Mouse (Mus musculus) intestine, embryonic 16.5 days (tissue): ENCODE data around the gene Acads. TPM values are rescaled to one million over a fixed set of nuclear protein-coding genes. Genes with fewer than 3 reads are reported as not detected.

Experiments
- ATAC-seq: fragments of 200-750 bp; cut with Nextera tagmentation; 2 replicates; pipeline ENCODE4 v1.8.0; 2017; ENCODE audit warnings: moderate TSS enrichment, moderate library complexity
- H3K27ac ChIP-seq: fragments of 300-500 bp; sonication (generic); 2 replicates; pipeline ENCODE4 v1.5.1; 2014; ENCODE audit warnings: mild to moderate bottlenecking, low read length
- H3K27me3 ChIP-seq: fragments of 300-500 bp; sonication (generic); replicated peaks from 2 replicates; pipeline ENCODE4 v1.6.1; 2014; ENCODE audit warnings: low read length, control low read depth, mixed read lengths; ENCODE audit not compliant: control insufficient read depth, insufficient read depth
- H3K36me3 ChIP-seq: fragments of 300-500 bp; sonication (generic); 2 replicates; pipeline ENCODE4 v1.6.1; 2014; ENCODE audit warnings: low read length, control low read depth; ENCODE audit not compliant: control insufficient read depth, insufficient read depth
- H3K4me1 ChIP-seq: fragments of 300-500 bp; sonication (generic); 2 replicates; pipeline ENCODE4 v1.6.1; 2014; ENCODE audit warnings: low read length, control low read depth, mixed read lengths; ENCODE audit not compliant: control insufficient read depth, insufficient read depth
- H3K4me2 ChIP-seq: fragments of 300-500 bp; sonication (generic); 2 replicates; pipeline ENCODE4 v1.6.1; 2014; ENCODE audit warnings: low read depth, low read length, control low read depth
- H3K4me3 ChIP-seq: fragments of 300-500 bp; sonication (generic); 2 replicates; pipeline ENCODE4 v1.5.1; 2014; ENCODE audit warnings: mild to moderate bottlenecking, low read length
- H3K9ac ChIP-seq: fragments of 300-500 bp; sonication (generic); 2 replicates; pipeline ENCODE4 v1.6.1; 2014; ENCODE audit warnings: low read depth, low read length
- H3K9me3 ChIP-seq: fragments of 300-500 bp; sonication (generic); 2 replicates; pipeline ENCODE4 v1.6.1; 2016; ENCODE audit warnings: low read length, control low read depth; ENCODE audit not compliant: control insufficient read depth
- WGBS: fragments of 180-500 bp; shearing (Covaris S2); extraction: QIAGEN DNeasy Blood & Tissue Kit; methylation state at CpG from one replicate; pipeline ENCODE4 v1.1.7; 2014; 5-methylcytosine and 5-hydroxymethylcytosine counted together
- polyA plus RNA-seq: library from polyadenylated mRNA; unstranded; fragments of >200 nt; fragmentation: Nextera tagmentation; extraction: Ambion mirVana; gene quantifications from 2 replicates; pipeline ENCODE4 v1.2.1, GENCODE M21; 2015

Gene Acads
- polyA plus RNA-seq, 1 experiment from 2014 or later = 150 TPM

DNA sequence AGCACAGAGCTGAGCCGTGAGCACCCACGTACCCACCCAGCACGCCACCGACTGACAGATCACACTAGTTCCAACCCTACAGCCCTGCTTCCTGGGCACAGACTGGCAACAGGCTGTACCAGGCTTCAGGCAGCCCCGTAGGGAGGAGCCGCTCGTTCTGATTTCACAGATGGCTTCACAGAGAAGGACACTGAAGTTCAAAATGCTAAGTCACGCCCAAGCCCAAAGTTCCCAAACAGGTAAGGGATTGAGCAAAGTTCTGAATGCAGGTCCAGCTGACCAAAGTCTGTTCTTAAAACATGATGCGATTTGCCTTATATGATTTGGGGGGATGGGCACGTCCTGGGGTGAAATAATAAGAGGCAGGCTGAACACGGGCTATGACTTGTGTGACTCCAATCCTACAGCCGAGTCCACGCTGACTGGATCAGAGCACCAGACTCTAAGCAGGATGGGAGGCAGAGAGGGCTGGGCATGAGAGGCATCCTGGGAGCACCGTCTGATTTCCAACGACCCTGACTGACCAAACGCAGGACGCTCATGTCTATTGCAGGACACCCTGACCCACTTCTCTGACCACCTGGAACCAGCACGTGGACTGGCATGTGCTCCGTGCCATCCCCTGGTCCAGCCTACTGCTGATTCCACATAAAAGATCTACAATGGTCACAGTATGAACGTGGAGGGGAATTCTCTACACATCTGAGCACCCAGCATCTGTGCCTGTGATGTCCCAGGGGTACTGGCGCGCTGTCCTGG lies 8.5 kb upstream of the Acads start:
- H3K4me1 ChIP-seq = peaks cover 10% of the 10 kb centered on the region; the same call in 1 of the 2 replicates
- 94% methylated on average over 22 of the region's 22 CpGs for WGBS
- H3K4me3 ChIP-seq = no peak overlapping the region
- no peaks in the 10 kb centered on the region for H3K9me3 ChIP-seq
- peaks cover 9% of the 10 kb centered on the region for H3K36me3 ChIP-seq
- no peak overlapping the region for H3K4me2 ChIP-seq
- no peaks in the 10 kb centered on the region for H3K27me3 ChIP-seq
- H3K27ac ChIP-seq = no peak overlapping the region
- H3K9ac ChIP-seq = no peak overlapping the region
- no peak for ATAC-seq

DNA sequence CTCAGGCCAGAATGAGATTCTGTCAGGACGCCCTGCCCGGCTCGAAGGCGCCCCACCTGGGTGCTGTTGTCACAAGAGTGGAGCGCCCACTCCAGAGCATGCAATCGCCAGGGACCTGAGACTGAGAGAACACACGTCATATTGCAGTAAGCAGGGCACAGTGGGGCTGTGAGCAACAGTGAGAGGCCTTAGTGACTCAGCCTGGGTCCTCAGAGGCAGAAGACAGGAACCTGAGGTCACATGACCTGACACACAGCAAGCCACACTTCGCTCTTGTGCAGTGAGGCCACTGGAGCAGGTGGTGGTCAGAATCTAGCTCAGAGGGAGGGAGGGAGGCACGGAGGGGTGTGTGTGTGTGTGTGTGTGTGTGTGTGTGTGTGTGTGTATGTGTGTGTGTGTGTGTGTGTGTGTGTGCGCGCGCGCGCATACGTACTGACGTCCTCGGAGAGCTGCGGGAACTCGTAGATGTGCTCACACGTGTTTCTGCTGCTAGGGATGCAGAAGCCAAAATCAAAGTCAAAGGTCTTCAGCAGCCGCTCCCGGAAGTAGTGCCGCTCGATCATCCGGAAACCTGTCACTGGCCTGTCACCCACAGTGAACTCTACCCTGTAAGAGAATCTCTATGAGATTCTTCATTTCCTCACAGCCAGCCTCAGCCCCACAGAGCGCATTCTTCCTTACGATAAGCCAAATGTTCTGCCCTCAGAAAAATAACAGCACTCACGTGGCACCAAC lies 7.6 kb upstream of the Acads start:
- Histone ChIP-seq H3K4me3 (no peak overlapping the region), H3K36me3 (peaks cover 9% of the 10 kb centered on the region), H3K27me3 (no peaks in the 10 kb centered on the region), H3K9me3 (no peaks in the 10 kb centered on the region), H3K27ac (no peak overlapping the region), H3K4me1 (peaks cover 10% of the 10 kb centered on the region; the same call in 1 of the 2 replicates), H3K9ac (no peak overlapping the region), H3K4me2 (no peak overlapping the region)
- WGBS = 88% methylated on average over 28 of the region's 28 CpGs
- no peak for ATAC-seq

DNA sequence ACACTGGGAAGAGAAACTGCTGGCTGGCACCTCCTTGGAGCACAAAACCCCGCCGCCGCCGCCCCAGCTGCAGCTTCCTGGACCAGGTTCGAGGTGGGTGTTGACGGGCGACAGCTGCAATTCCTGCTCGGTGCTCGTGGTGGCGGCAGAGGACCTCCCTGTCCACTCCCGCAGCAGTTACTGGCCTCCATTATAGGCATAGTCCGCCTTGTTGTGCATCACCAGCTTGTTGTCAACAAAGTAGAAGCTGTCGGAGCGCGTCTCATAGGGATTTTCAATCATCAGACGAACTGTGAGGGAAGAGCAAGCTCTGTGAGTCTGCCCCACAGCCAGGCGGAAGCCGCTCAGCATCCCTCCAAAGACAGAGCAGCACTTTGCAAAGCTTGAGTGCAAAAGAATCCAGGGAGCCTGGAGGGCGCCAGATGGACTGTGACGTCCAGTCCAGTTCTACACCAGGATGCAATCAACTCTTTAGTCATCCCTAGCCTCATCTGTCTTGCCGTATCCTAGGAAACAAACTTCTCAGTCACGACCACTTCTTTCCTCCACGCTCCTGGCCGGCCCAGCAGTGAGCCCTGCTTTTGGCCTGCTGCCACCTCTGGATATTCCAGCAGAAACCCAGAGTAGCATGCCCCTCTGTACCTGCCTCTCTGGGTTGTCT lies 6.2 kb upstream of the Acads start:
- peaks cover 9% of the 10 kb centered on the region for H3K36me3 ChIP-seq
- H3K4me3 ChIP-seq = no peak overlapping the region
- H3K9ac ChIP-seq = peak overlapping the region; percentile 40; the same call in 1 of the 2 replicates
- peak; percentile 78 for ATAC-seq
- no peaks in the 10 kb centered on the region for H3K27me3 ChIP-seq
- H3K27ac ChIP-seq = peak overlapping the region; percentile 13; the same call in 1 of the 2 replicates
- peaks cover 10% of the 10 kb centered on the region; the same call in 1 of the 2 replicates for H3K4me1 ChIP-seq
- no peak overlapping the region for H3K4me2 ChIP-seq
- H3K9me3 ChIP-seq = no peaks in the 10 kb centered on the region
- 23% methylated on average over 24 of the region's 24 CpGs for WGBS

DNA sequence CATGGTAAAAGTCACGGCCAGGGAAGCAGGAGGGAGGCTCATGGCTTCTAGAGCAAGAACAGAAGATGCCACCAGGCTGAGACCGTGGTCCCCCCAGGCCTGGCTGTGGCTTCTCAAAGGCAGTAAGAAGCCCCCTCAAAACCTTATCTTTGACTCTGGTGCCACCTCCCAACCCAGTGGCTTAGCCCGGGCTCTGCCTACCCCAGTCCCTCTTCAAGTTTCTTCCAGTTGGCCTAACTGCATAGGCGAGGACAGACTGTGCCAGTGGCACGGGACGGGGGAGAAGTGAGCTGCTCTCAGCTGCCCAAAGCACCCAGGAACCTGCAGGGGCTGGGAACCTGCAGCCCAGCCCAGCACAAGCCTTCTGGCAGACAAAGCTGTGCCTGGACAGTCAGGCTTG lies 5.5 kb upstream of the Acads start:
- H3K36me3 ChIP-seq = peaks cover 9% of the 10 kb centered on the region
- H3K27me3 ChIP-seq = no peaks in the 10 kb centered on the region
- H3K4me1 ChIP-seq = peaks cover 10% of the 10 kb centered on the region; the same call in 1 of the 2 replicates
- ATAC-seq = peak; percentile 7; the same call in 1 of the 2 replicates
- H3K4me3 ChIP-seq = no peak overlapping the region
- H3K9me3 ChIP-seq = no peaks in the 10 kb centered on the region
- H3K4me2 ChIP-seq = no peak overlapping the region
- H3K27ac ChIP-seq = no peak overlapping the region
- 94% methylated on average over 6 of the region's 6 CpGs for WGBS
- no peak overlapping the region for H3K9ac ChIP-seq

DNA sequence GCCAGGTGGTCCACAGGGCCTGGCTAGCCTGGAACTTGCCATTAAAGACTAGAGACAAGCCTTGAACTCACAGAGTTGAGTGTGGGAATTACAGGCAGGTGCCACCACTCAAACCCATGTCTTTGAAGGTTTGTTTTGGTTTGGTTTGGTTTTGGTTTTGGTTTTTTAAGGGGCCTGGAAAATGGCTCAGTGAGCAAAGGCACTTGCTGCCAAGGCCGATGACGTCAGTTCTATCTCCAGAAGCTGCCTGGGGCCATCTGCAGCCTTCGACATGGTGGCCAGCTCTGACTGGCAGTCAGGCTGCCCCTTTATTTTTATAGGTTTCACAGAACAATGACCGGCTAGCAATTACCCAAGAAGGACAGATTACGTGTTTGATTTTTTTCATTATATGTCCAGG lies 1.8 kb upstream of the Acads start:
- H3K27me3 ChIP-seq = no peaks in the 10 kb centered on the region
- WGBS = 85% methylated on average over 5 of the region's 5 CpGs
- H3K4me2 ChIP-seq = no peak overlapping the region
- H3K4me1 ChIP-seq = peaks cover 18% of the 10 kb centered on the region
- H3K9ac ChIP-seq = no peak overlapping the region
- peaks cover 11% of the 10 kb centered on the region; the same call in 1 of the 2 replicates for H3K36me3 ChIP-seq
- H3K9me3 ChIP-seq = no peaks in the 10 kb centered on the region
- H3K4me3 ChIP-seq = no peak overlapping the region
- no peak for ATAC-seq
- no peak overlapping the region for H3K27ac ChIP-seq

DNA sequence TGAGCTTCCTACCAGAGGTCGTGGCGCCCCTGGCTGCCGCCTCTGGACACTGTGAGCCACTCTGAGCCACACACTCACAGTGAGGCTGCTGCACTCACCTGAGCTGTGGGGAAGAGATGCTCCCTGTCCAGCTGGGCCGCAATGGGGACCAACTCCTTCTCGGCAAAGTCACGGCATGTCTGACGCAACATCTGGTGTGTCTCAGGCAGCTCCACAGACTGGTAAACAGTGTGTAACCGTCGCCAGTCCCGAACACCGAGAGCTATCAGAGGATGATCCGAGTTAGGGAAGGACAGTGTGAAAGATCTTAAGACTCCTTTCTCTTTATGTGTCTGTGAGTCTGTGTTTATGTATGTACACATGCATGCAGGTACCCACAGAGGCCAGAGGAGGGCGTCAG lies 1.7 kb downstream of the Acads start:
- Histone ChIP-seq H3K9ac (no peak overlapping the region), H3K4me3 (no peak overlapping the region), H3K27ac (no peak overlapping the region), H3K9me3 (no peaks in the 10 kb centered on the region), H3K4me2 (no peak overlapping the region), H3K4me1 (peaks cover 9% of the 10 kb centered on the region; the same call in 1 of the 2 replicates), H3K36me3 (peaks cover 12% of the 10 kb centered on the region), H3K27me3 (no peaks in the 10 kb centered on the region)
- no peak for ATAC-seq
- 82% methylated on average over 13 of the region's 13 CpGs for WGBS

DNA sequence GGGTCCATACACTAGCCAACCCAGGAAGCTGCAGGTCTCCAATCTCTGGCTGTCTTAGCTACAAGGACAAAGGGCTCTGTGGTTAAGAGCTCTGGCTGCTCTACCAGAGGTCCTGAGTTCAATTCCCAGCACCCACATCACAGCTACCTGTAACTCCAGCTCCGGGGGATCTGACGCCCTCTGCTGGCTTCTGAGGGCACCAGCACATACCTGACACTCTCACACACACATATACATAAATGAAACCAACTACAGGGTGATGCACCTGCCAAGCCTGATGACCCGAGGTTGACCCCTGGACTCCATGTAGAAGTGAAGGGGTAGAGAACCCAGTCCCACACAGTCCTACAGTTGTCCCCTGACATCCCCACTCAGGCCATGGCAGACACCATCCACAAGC lies 2.7 kb downstream of the Acads start:
- H3K4me2 ChIP-seq = no peak overlapping the region
- no peak for ATAC-seq

DNA sequence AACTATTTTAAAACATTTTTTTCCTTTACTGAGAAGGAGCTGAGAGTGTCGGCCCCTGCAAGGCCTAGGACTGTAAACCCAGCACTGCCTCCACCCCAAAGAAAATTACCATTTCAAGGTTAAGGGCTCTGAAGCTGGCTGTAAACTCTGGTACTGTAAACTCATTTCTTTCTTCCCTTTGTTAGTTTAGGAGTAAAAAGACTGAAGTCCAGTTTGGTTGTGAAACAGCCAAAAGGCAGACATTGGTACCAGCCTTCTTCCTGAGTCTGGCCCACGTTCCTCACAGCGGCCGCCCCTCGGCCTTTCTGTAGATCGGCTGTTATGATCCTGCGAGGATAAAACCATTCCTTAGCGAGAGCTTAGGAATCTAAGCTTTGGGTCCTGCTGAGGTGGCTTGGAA lies 4.6 kb downstream of the Acads start:
- peaks cover 21% of the 10 kb centered on the region for H3K36me3 ChIP-seq
- H3K4me2 ChIP-seq = no peak overlapping the region
- H3K27ac ChIP-seq = peak overlapping the region; percentile 67
- H3K9ac ChIP-seq = no peak overlapping the region
- H3K4me3 ChIP-seq = no peak overlapping the region
- ATAC-seq = peak; percentile 51
- H3K27me3 ChIP-seq = no peaks in the 10 kb centered on the region
- H3K9me3 ChIP-seq = no peaks in the 10 kb centered on the region
- H3K4me1 ChIP-seq = peaks cover 7% of the 10 kb centered on the region; the same call in 1 of the 2 replicates
- 68% methylated on average over 8 of the region's 8 CpGs for WGBS

More for the DNA sequence above, 2.7 kb downstream of the Acads start:
- H3K4me1 ChIP-seq = peaks cover 9% of the 10 kb centered on the region; the same call in 1 of the 2 replicates
- 88% methylated on average over 3 of the region's 3 CpGs for WGBS
- H3K4me3 ChIP-seq = no peak overlapping the region
- H3K27ac ChIP-seq = no peak overlapping the region
- peaks cover 17% of the 10 kb centered on the region for H3K36me3 ChIP-seq
- no peak overlapping the region for H3K9ac ChIP-seq
- H3K27me3 ChIP-seq = no peaks in the 10 kb centered on the region
- H3K9me3 ChIP-seq = no peaks in the 10 kb centered on the region

DNA sequence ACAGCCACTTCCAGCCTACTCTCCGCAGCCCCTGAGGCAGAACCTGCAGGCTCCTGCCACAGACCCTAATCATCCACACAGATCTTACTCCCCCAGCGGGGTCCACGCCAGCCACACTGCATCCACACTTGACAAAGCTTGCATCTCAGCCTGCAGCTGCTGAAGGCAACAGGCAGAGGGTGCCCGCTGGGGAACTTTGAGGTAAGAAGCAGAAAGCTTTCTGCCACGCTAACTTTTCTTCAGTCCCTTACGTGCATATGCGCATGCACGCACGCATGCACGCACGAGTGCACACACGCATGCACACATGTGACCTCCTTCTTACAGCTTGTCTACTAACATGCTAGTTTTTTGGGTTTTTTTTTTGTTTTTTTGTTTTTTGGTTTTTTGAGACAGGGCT lies 5.9 kb downstream of the Acads start:
- 96% methylated on average over 12 of the region's 12 CpGs for WGBS
- no peak overlapping the region for H3K4me2 ChIP-seq
- H3K27me3 ChIP-seq = no peaks in the 10 kb centered on the region
- no peak overlapping the region for H3K9ac ChIP-seq
- H3K9me3 ChIP-seq = no peaks in the 10 kb centered on the region
- H3K27ac ChIP-seq = no peak overlapping the region
- peaks cover 6% of the 10 kb centered on the region; the same call in 1 of the 2 replicates for H3K4me1 ChIP-seq
- no peak overlapping the region for H3K4me3 ChIP-seq
- H3K36me3 ChIP-seq = peaks cover 21% of the 10 kb centered on the region
- no peak for ATAC-seq
